In genomic region chr6:54116299-54116698, GRCm38 (mm10) we compare ENCODE assay signal across 12 mouse cellular contexts.
DNase-seq lines count a peak whose midpoint lies in the region; ATAC-seq and TF ChIP-seq lines count a peak whose summit lies in the region.
"Had no signal": no experiment of that assay in that cellular context is flagged by ENCODE, and none has a peak within 500 bp of the region (broad histone marks: within the 10 kb centered on the region; RNA-seq: fewer than 3 reads in every experiment).

No protein-coding gene starts in this region.

- peak overlapping the region; percentile 76 for H3K27ac ChIP-seq in cerebellum, adult 2 months (ENCODE audit: insufficient read depth, low read length)
- no peak overlapping the region for H3K27ac ChIP-seq in midbrain, embryonic 16.5 days (ENCODE audit: low read length)
- H3K27ac ChIP-seq: kidney, postnatal 0 days; limb, embryonic 15.5 days had no signal

- H3K9me3 ChIP-seq in midbrain, embryonic 16.5 days (replicated peaks; ENCODE audit: control insufficient read depth, low read length, poor library complexity, severe bottlenecking): no peaks in the 10 kb centered on the region
- H3K9me3 ChIP-seq: limb, embryonic 15.5 days had no signal

- peak; percentile 57 to 68 for ATAC-seq in hematopoietic stem cell, adult 5-6 weeks (replicated peaks in 1 of 2; ENCODE audit: insufficient read depth in 1 of 2, low FRiP score in 2 of 2, low TSS enrichment in 1 of 2, low read depth in 1 of 2, poor library complexity in 2 of 2, severe bottlenecking in 2 of 2)
- no peak for ATAC-seq in midbrain, embryonic 16.5 days
- ATAC-seq: hindbrain, embryonic 16.5 days had no signal

- 21% methylated on average over 9 of the region's 9 CpGs for WGBS in cerebellum, adult 2 months
- WGBS in midbrain, embryonic 16.5 days: 90% methylated on average over 9 of the region's 9 CpGs

- peaks cover 75% of the 10 kb centered on the region for H3K4me1 ChIP-seq in cerebellum, adult 2 months (ENCODE audit: control insufficient read depth, insufficient read depth, low read length)
- peaks cover 14% of the 10 kb centered on the region for H3K4me1 ChIP-seq in midbrain, embryonic 16.5 days (ENCODE audit: control insufficient read depth, insufficient read depth, low read length)

- TF ChIP-seq POLR2A in cerebellum, adult 2 months (IDR thresholded peaks at IDR 0.05; ENCODE audit: borderline replicate concordance, insufficient read depth, low read length): no peak

- H3K36me3 ChIP-seq in splenic B cell, adult 2 months (ENCODE audit: control insufficient read depth, insufficient read depth, low read length, poor library complexity, severe bottlenecking): no peaks in the 10 kb centered on the region
- no peaks in the 10 kb centered on the region for H3K36me3 ChIP-seq in midbrain, embryonic 16.5 days (ENCODE audit: control insufficient read depth, insufficient read depth, low read length)
- H3K36me3 ChIP-seq: limb, embryonic 15.5 days had no signal

- DNase-seq in cerebellum, adult 2 months: peak; percentile 69 to 82
- DNase-seq in cerebellum, postnatal 4 days (ENCODE audit: low spot score in 2 of 2): no peak
- DNase-seq in lung, postnatal 36 days: peak; percentile 35
- DNase-seq in lung, postnatal 10 days: no peak
- DNase-seq in splenic B cell, adult 2 months (ENCODE audit: low read depth, low spot score): peak; percentile 18
- no peak for DNase-seq in kidney, postnatal 25 days

- H3K4me2 ChIP-seq in midbrain, embryonic 16.5 days (ENCODE audit: low read length): no peak overlapping the region
- H3K4me2 ChIP-seq: limb, embryonic 15.5 days had no signal

- no peaks in the 10 kb centered on the region for H3K27me3 ChIP-seq in cerebellum, adult 2 months (ENCODE audit: control insufficient read depth, insufficient read depth, low read length)
- no peaks in the 10 kb centered on the region for H3K27me3 ChIP-seq in splenic B cell, adult 2 months (ENCODE audit: control insufficient read depth, insufficient read depth, low read length, poor library complexity, severe bottlenecking)
- H3K27me3 ChIP-seq in midbrain, embryonic 16.5 days (ENCODE audit: control insufficient read depth, insufficient read depth, low read depth, low read length): no peaks in the 10 kb centered on the region
- H3K27me3 ChIP-seq: limb, embryonic 15.5 days had no signal

- H3K9ac ChIP-seq in midbrain, embryonic 16.5 days (ENCODE audit: low read depth, low read length): no peak overlapping the region
- H3K9ac ChIP-seq: limb, embryonic 15.5 days had no signal

- no peak overlapping the region for H3K4me3 ChIP-seq in cerebellum, adult 2 months (replicated peaks; ENCODE audit: insufficient read depth, low read depth, low read length)
- H3K4me3 ChIP-seq in midbrain, embryonic 16.5 days (ENCODE audit: low read depth, low read length): no peak overlapping the region
- H3K4me3 ChIP-seq: erythroblast, embryonic 14.5 days; limb, embryonic 15.5 days had no signal

- TF ChIP-seq CTCF in cerebellum, adult 2 months (IDR thresholded peaks at IDR 0.05; ENCODE audit: borderline replicate concordance, insufficient read depth, low read depth, low read length): no peak

Comparison
In these comparisons a context has a peak if more than half of its experiments do, and no peak if none do; other contexts are left out.
1. DNase-seq: peak in cerebellum, adult 2 months (2 of 2), lung, postnatal 36 days (single experiment) and splenic B cell, adult 2 months (single experiment); none in cerebellum, postnatal 4 days (0 of 2), lung, postnatal 10 days (single experiment) and kidney, postnatal 25 days (0 of 2).